Mouse (Mus musculus): Measurements from ENCODE around the gene Skiv2l. TPM values are rescaled to one million over a fixed set of nuclear protein-coding genes. Genes with fewer than 3 reads are reported as not detected.
A peak's percentile ranks its signal among the peaks of the same experiment; 100 is the strongest.

Gene Skiv2l
- 13.3 and 17.1 TPM in 2 replicates for total RNA-seq (2015)
- total RNA-seq (2017), result 34.8 and 43.5 TPM in 2 replicates

DNA sequence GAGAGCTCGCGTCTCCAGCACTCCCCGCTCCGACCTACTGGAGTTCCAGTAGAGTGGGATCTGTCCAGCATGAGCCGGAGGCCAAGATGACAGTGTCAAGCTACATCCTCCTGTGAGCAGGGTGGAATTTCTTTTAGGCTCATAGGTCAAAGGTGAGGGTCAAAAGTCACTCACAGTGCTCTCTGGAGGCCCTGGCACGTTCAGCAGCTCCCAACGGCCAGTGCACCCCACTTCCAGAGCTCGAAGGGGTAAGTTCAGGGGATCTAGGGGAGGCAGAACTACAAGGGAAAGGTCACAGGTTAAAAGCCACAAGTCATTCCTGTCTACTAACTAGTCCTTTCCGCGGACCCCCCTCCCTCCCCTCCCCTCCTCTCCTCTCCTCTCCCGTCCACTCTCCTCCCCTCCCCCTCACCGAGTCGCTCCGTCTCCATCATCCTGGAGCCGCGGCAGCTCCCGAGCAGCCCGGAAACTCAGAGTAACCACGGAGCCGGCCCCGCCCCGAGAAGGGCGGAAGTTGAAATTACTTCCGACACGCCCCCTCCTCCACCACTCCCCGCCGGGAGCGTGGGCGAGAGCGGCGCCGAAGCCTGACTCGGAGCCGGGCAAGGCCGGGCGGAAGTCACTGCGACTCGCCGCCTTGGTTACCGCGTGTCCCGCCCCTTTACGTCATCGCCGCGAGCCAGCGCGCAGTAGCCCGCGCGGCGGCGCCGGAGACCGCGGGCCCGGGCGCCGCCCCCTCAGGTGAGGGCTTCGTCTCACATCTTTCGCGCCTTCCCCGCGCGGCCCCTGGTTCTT lies at the start of gene Skiv2l, which contains the start of gene Nelfe:
Gene Skiv2l, minus strand, starts transcription at position 489 of the 795 bp plus-strand sequence.
Gene Nelfe, plus strand, starts transcription at position 670 of the 795 bp plus-strand sequence.
- ATAC-seq (ENCODE audit: poor library complexity, severe bottlenecking), result peak; percentile 100

DNA sequence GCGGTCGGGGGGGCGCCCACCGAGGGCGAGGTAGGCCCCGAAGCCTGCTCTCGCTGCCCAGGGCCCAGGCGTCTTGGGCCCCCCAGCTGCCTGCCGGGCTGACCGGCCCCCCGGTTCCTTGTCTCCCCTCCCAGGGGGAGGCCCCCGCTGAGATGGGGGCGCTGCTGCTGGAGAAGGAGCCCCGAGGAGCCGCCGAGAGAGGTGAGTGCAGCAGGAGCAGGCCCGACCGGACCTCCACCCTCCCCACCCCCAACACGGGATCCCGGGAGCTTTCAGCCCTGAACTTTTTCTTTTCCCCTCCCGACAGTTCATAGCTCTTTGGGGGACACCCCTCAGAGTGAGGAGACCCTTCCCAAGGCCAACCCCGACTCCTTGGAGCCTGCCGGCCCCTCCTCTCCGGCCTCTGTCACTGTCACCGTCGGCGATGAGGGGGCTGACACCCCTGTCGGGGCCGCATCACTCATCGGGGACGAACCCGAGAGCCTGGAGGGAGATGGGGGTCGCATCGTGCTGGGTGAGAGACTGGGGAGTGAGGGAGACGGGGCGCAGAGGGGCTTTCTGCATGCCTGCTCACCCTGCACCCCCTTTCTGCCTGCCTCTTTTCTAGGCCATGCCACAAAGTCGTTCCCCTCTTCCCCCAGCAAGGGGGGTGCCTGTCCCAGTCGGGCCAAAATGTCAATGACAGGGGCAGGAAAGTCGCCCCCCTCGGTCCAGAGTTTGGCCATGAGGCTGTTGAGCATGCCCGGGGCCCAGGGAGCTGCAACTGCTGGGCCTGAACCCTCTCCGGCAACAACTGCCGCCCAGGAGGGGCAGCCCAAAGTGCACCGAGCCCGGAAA lies 49.3 kb upstream of the Skiv2l start:
- no peak for ATAC-seq (ENCODE audit: poor library complexity, severe bottlenecking)

DNA sequence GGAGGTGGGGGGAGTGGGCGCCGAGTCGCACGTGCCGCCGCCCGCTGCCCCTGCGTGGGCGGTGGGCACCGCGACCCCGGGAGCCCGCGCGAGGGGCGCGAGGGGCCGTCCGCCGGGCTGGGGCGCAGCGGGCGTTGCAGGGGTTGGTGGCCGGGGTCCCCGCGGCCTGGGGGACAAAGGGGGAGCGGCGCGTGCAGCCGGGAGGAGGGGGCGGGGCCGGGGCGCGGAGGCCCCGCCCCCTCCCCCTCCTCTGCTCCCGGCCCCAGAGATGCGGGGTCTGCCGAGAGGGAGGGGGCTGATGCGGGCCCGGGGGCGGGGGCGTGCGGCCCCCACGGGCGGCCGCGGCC lies 48.7 kb upstream of the Skiv2l start:
- ATAC-seq (ENCODE audit: poor library complexity, severe bottlenecking), result no peak

DNA sequence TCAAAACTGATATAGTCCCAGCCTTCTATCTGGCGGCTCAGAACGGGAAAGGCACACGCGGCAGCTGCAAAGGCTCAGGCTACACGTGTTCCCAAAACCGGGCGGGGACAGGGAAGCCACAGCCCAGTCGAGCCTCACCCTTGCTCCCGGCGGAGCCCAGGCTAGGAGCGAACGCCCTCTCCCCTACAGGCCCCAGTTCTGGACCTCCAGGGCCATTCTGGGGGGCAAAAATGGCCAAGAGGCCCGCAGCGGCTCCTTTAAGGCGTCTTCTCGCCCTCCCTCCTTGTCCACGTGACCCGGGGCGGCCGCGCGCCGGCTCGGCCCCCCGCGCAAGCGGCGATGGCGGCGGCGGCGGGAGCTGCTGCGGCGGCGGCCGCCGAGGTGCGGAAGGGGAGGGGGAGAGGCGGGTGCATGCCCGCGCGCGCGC lies 48.2 kb upstream of the Skiv2l start, which contains the start of the genes C2 and Ehmt2:
Gene C2, minus strand, starts transcription at position 106 of the 427 bp plus-strand sequence.
Gene Ehmt2, plus strand, starts transcription at position 310 of the 427 bp plus-strand sequence.
- ATAC-seq (ENCODE audit: poor library complexity, severe bottlenecking), result peak; percentile 45

DNA sequence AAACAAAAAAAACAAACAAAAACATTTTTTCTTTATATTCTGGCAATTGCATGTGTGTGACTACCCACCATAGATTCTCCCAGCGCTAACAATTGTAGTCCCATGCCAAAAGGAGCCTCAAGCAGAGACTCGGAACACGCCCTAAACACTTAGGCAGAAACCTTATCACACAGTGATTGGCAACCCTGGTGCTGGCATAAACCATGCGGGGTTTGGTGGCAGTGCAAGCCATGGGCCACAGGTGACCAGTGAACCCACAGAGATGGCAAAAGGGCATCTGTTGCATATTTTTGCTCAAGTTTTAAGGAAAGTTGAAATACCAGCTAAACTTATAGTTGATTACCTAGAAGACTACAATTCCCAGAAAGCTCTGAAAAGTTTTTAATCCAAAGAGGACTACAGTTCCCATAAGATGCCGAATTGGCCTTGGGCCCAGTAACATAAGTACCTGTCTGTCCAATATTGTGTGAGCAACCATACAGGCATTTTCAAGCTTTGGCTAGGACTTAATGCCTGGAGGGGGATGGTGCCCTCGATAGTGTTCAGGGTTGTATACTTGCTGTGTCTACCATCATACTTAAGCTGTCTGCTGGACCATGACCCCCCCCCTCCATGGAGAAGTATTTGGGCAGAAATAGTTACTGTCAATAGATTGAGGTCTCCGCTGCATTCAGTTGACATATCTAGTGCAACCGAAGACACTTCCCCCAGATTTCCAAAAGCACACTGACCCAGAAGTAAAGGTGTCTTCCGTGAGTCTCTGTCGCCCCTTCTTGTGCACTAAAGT lies 47.6 kb upstream of the Skiv2l start:
- no peak for ATAC-seq (ENCODE audit: poor library complexity, severe bottlenecking)

DNA sequence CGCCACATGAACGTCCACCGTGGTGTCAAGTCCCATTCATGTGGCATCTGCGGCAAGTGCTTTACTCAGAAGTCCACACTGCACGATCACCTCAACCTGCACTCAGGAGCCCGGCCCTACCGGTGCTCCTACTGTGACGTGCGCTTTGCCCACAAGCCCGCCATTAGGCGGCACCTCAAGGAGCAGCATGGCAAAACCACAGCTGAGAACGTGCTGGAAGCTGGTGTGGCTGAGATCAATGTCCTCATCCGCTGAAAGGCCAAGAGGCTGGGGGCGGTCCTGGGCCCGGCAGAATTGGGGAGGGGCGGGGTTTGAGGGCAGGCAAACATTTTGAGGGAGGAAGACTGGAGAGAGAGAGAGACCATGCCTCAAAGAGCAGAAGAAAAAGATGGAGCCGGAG lies 46.4 kb upstream of the Skiv2l start:
- no peak for ATAC-seq (ENCODE audit: poor library complexity, severe bottlenecking)

DNA sequence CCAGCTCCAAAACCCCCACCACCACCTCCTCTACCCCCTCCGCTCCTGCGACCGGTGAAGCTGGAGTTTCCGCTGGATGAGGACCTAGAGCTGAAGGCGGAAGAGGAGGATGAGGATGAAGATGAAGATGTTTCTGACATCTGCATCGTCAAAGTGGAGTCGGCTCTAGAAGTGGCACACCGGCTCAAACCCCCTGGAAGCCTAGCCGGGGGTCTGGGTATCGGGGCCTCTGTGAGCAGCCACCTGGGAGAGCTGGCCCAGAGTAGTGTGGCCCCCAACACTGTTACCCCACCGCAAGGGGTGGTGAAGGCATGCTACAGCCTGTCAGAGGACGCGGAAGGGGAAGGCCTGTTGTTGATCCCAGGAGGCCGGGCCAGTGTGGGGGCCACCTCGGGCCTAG lies 45.7 kb upstream of the Skiv2l start:
- no peak for ATAC-seq (ENCODE audit: poor library complexity, severe bottlenecking)

DNA sequence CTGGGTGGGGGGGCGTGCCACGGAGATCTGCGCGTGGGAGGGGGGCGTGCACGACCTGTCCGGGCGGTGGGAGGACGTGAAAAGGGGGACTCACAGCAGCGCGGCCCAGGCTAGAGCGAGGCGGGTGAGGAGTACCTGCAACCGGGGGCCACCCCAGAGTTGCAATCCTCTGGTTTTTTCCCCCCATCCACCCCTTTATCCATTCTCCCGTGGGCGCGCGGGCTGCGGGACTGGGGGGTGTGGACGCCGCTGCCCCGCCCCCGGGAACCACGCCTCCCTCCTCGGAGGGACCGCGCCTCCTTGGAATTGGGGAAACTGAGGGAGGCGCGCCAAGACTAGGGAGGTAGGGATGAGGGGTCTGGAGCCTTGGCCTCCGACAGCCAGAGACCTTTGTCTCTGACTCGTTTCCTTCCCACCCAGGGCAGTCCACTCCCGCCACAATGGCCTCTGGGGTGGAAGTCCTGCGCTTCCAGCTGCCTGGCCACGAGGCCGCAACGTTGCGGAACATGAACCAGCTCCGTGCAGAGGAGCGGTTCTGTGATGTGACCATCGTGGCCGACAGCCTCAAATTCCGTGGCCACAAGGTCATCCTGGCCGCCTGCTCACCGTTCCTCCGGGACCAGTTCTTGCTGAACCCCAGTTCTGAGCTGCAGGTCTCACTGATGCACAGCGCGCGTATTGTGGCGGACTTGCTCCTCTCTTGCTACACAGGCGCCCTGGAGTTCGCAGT lies 45.0 kb upstream of the Skiv2l start:
- no peak for ATAC-seq (ENCODE audit: poor library complexity, severe bottlenecking)

DNA sequence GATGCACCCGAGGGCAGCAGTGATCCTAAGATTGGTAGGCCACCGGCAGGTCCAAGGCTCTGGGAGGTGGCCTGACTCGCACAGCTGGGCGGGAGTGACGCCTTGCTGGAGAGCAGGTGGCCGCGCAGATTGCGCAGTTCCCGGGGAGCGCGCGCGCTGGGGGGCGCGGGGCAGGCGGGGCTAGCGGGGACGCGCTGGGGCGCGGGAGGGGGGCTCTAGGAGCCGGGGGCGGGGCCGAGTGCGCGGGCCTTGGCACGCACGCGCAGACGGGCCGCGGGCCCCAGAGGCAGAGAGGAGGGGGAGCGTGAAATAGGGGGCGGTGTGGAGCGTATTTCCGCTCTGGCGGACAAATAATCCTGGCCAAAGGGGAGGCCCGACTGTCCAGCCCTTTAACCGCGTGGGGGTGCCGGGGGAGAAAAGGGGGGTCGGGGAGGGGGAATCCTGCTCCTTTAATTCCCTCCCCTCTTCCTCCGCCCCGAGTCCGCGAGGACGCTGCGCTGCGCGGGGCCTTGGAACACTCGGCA lies 44.1 kb upstream of the Skiv2l start:
- ATAC-seq (ENCODE audit: poor library complexity, severe bottlenecking), result peak; percentile 69

DNA sequence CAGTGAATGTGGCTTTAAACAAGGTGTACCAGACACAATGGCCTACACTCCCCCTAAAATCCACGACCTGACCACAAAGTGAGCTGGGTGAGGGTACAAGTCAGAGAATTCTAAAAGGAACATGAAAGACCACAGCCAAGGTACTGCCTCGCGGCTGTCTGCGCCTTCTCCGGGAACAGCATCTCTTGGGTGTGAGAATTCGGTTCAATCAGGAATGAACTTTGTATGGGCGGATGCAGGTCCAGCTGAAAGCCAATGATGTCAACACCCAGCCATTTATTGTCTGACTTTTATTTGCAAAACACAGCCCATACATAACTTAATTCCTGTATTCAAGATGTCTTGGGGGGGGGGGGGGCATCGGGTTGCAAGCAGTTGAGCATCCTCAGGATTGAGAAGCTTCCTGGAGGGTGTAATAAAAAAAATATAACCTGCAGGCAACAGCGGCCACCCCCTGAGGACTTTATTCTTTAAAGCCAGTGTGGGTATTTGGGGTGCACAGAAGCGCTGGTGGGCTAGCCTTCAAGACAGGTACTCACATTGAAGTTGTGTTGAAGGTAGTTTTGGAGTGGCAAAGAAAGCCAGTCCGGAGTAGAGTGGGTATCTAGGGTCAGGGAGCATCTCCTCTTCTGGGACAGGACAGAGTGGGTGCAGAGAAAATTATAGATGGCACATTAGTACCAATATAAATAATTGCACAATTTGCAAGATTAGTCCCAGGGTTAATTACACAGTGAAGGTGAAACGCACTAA lies 43.2 kb upstream of the Skiv2l start:
- no peak for ATAC-seq (ENCODE audit: poor library complexity, severe bottlenecking)

DNA sequence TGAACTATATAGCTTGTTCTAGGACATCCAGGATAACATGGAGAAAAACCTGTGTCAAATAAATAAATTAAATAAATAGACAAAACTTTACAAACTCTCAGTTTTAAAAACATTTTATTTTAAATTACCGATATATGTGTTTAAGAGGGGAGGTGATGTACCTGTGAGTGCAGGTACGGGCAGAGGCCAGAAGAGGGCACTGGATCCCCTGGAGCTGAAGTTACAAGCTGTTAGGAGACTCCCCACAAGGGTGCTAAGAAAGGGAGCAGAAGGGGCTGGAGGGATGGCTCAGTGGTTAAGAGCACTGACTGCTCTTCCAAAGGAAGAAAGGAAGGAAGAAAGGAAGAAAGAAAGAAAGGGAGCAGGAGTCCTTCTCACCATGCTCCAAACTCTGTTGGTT lies 41.4 kb upstream of the Skiv2l start:
- ATAC-seq (ENCODE audit: poor library complexity, severe bottlenecking), result no peak

DNA sequence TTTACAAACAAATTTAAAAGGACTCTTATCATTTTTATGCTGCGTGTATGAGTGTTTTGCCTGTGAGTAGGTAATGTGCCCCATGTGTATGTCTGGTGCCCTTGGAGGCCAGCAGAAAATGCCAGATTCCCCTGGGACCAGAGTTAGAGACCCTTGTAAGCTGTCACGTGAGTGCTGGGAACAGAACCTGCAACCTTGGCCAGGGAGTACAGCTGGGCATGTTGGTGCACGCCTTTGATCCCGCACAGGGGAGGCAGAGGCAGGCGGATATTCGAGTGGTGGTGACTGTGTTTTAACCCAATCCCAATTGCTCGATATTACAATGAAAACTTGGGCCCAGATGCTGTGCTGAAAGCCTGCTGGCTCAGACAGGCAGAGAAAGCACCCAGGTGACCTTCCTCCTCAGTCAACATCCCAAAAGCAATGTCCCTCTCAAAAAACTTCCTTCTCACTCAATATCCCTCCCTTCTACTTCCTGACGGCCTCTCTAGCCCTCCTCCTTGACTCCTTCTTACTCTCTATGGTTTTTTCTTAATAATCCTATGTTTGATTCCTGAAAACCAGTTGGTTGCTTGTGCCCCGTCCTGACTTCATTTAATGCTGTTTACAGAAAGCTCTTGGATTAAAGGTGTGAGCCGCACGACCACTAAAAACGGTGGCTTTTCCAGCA lies 40.2 kb upstream of the Skiv2l start:
- ATAC-seq (ENCODE audit: poor library complexity, severe bottlenecking), result no peak

DNA sequence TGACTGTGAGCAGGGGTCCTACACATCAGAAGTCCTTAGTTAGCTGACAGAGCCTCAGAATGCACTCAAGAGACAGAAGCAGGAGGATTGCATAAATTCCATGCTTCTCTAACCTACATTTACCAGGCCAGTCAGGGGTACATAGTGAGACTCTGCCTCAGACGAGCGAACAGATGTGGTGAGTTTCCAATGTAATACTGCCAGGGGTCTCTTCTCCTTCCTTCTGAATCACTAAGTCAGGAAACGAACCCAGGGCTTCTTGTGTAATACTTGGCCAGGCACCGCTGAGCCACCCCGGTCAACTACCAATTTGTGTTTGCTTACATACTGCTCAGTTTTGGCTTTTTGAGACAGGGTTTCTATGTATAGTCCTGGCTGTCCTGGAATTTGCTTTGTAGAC lies 37.9 kb upstream of the Skiv2l start:
- ATAC-seq (ENCODE audit: poor library complexity, severe bottlenecking), result no peak

DNA sequence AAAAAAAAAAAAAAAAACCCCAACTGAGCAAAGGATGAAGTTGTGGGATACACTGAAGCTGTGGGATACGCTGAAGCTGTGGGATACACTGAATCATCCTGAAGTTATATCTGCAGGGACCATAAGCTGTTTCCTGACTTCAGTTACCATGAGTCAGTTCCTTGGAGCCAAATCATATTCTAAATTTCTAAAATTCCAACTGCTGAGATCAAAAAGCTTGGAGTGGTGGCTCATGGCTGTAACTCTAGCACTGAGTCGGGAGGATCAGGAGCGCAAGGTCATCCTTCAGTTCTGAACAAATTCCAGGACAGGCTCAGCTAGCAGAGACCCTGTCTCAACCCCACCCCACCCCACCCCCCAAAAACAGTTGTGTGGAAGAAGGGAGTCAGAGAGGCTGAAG lies 35.6 kb upstream of the Skiv2l start:
- no peak for ATAC-seq (ENCODE audit: poor library complexity, severe bottlenecking)

DNA sequence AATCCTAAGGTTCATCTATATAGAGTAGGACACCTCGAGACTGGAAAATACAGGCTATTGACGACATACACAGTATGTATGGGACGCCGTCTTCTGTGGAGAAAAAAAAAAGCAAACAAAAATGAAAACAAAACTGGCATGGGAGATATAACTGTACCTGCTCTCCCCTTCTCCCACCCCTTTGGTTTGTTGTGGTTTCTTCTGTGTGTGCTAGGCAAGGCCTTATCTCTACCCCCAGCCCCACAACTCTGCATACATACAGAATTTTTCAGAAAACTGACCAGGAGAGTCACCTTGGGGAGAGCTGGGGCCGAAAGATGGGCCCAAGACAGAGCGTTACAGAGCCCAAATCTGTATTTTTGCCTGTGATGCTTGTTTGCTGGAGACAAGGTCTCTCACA lies 34.7 kb upstream of the Skiv2l start:
- no peak for ATAC-seq (ENCODE audit: poor library complexity, severe bottlenecking)

DNA sequence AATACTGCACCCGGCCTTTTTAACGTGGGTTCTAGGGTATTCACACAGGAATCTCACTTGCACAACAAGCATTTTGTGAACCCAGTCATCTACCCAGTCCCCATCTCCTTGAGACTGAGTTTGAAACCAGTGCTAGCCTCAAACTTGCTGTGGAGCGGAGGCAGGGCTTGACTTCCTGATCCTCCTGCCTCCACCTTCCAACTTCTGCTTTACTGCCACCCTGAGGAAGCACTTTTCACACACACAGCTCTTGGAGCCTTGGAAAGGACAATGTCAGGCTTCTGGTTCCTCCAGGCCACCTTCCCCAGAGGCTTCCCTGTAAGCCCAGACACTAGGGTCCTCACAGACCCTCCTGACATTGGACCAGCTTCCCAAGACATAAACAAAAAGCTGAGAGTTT lies 33.3 kb upstream of the Skiv2l start:
- ATAC-seq (ENCODE audit: poor library complexity, severe bottlenecking), result peak; percentile 62; the same call in 1 of the 2 replicates

DNA sequence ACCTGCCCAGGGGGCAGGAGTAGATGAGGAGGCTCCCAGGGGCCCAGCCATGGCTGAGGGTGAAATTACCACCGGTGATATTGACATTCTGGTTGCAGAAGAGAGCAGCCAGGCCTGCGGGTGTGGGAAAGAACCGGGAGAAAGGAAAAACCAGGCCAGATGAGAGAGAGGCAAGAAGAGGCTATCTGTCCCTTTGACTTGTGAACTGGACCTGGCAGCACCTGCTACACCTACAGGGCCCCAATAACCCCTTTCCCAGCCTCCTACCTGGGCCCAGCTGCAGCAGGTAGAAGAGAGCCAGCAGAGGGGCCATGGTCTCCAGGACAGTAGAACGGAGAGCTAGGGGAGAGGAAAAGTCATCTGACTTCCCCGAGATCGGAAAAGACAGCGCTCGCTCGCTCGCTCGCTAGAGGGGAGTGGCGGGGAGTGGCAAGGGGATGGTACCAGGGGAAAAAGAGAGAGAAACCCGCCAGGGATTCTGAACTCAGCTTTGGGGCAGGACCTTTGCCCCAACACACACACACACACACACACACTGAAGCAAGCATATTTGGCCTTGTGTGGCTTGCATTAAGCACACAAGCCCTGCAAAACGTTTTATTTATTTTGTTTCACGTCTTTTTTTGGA lies 31.8 kb upstream of the Skiv2l start, which contains the start of gene Gm20547:
Gene Gm20547, minus strand, starts transcription at position 360 of the 628 bp plus-strand sequence.
- ATAC-seq (ENCODE audit: poor library complexity, severe bottlenecking), result no peak

DNA sequence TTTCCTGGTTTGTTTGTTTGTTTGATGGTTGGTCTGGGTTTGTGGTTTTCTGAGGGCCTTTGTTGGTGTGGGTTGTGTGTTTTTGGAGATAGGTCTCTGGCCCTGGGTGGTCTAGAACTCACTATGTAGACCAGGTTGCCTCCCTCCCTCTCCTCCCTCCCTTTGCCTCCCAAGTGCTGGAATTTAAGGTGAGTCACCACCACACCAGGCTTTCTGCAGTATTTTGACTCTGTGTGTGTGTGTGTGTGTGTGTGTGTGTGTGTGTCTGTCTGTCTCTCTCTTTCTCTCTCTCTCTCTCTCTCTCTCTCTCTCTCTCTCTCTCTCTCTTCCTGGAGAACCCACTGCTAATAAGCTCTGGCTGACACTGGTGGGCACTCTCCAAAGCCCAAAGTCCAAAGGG lies 31.2 kb upstream of the Skiv2l start:
- no peak for ATAC-seq (ENCODE audit: poor library complexity, severe bottlenecking)

All from megakaryocyte, adult 5-6 weeks (primary cell).